Mouse (Mus musculus) right cerebral cortex, adult 18-20 months (tissue): ENCODE data around the gene Ryk.

ENCODE experiments used
- DNase-seq: peaks from one replicate; pipeline ENCODE4 v3.0.0; 2022; ENCODE audit warnings: mixed read lengths

Gene Ryk

DNA sequence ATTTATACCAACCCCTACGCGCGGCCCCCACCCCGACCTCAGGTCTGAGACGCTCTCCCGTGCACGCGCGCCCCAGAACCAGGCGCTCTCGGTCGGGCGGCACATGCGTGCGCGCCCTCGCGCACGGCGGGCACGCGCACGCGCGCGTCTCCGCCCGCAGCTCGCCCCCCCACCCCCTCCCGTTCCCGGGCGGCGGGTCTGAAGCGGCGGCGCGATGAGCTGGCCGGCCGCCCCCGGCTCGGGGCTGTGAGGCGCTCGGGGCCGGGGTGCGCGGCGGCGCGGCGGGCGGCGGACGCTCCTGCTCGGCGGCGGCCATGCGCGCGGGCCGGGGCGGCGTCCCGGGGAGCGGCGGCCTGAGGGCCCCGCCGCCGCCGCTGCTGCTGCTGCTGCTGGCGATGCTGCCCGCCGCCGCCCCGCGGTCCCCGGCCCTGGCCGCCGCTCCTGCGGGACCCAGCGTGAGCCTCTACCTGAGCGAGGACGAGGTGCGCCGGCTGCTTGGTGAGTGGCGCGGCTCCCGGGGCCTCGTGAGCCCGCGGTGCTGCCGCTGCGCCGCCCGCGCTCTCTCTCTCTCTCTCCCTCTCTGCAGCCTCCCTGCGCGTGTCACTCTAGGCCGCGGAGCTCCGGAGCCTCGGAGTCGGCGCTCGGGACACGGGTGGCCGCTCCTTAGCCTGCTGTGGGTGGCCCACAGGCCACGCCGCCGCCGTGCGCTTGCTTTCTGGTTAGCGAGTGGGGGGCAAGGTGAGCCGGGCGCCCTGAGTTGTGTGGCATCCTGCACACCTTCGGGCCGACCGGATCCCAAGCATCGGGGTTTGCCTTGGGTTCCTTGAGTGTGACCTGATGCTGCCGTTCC is at the start of gene Ryk:
Ryk (plus strand) TSS at position 176 of the 850 bp plus-strand sequence.
- peak; percentile 85 for DNase-seq

- DNase-seq, result no peak
These were observed 45.2 kb upstream of the Ryk start for GRCm38 (mm10) chr9:102789491-102789890.

- DNase-seq, result no peak
These were observed 42.9 kb upstream of the Ryk start for GRCm38 (mm10) chr9:102791845-102792244.

DNA sequence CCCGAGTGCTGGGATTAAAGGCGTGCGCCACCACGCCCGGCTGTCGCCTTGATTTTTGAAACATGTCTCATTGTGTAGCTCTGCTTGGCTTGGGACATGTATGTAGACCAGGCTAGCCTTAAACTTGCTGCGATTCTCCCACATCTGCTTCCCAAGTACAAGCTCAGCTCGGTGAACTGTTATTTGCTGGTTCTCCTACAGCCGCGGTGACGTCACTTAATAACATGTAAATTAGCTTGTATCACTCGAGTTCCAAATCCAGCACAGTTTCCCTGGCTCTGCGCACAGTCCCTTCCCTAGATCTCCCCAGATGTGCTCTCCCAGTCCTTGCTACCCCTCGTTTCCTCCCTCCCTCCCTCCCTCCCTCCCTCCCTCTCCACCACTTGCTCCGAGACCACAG is 41.9 kb upstream of the Ryk start:
- DNase-seq, result no peak

DNA sequence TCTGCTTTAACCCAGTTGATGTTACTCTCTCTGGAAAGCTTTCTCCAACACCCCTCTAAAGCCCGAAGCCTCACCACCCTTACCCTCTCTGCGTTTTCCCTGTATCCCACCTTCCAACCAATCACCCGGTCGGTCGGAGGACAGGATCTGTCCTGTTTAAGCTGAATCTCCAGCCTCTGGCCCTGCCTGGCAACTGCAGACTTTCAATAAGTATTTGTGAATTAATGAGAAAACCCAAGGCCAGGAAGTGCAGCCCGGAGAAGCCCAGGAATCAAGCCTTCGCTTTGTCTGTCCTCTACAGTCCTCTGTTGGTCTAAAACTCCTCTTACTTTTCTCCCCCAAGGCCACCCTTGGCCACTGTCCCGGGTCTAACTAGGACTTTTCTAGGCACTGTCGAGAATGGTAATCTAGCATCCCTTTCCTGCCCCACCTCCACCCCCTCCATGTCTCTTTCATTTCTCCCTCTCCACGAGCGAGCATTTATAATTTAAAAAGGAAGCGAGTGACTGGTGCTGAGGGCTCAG is 41.4 kb upstream of the Ryk start:
- DNase-seq, result no peak

GRCm38 (mm10) chr9:102798406-102798805 is 36.3 kb upstream of the Ryk start:
- DNase-seq, result no peak

- no peak for DNase-seq
These were observed 28.6 kb upstream of the Ryk start for GRCm38 (mm10) chr9:102806056-102806573.

- no peak for DNase-seq
These were observed 23.5 kb upstream of the Ryk start for GRCm38 (mm10) chr9:102811192-102811591.

DNA sequence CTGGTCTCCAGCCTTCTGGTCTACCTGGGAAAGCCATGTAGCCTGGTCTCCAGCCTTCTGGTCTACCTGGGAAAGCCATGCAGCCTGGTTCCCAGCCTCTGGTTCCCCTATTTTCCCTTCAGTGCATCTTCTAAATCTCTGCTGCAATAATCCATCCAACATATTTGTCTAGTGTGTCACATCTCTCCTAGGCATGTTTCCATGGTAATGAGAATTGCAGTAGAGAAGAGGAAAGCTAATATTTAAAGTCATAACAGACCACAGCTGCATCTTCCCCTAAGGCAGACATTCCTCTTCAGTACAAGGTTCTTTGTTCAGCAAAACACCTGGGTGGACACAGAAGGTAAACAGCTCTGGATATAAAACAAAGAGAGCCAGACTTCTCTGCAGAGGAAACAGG is 16.5 kb upstream of the Ryk start:
- DNase-seq, result no peak

DNA sequence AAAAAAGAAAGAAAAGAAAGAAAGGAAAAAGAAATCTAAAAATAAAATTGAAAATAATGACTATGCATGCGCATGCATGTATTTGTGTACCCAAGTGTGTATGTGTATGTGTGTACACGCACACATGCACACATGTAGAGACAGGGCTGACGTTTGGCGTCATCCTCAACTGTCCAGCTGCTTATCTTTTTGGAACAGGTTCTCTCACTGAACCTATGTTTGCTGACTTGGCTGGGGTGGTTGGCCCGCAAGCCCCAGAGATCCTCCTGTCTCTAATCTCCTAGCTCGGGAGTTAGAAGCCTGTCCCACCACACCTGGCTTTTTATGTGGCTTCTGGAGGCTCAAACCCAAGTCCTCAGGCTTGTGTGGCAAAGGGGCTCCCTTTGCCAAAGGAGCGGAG is 6.1 kb upstream of the Ryk start:
- no peak for DNase-seq

- no peak for DNase-seq
These were observed 3.2 kb upstream of the Ryk start for GRCm38 (mm10) chr9:102831541-102831940.

- DNase-seq, result no peak
These were observed 339 bp upstream of the Ryk start for GRCm38 (mm10) chr9:102834414-102834741.

DNA sequence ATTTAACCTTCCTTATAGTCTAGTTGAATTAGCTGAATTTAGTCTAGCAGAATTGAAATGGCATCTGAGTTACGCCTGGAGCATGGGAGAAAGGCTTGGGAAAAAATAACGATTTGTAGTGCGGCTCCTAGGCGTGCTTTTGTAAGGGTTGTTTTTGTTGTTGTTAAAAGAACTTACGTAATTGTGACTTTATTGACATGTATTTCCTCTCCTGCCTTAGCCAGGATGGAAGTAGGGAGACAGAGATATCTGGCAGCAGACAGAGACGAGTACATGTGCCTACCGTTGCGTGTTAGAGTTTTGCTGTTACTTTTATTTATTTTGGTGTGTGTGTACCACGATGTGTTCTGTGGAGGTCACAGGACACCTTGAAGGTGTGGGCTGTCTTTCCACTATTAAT is 1.6 kb downstream of the Ryk start:
- DNase-seq, result no peak

GRCm38 (mm10) chr9:102840792-102841778 is 6.4 kb downstream of the Ryk start:
- no peak for DNase-seq

DNA sequence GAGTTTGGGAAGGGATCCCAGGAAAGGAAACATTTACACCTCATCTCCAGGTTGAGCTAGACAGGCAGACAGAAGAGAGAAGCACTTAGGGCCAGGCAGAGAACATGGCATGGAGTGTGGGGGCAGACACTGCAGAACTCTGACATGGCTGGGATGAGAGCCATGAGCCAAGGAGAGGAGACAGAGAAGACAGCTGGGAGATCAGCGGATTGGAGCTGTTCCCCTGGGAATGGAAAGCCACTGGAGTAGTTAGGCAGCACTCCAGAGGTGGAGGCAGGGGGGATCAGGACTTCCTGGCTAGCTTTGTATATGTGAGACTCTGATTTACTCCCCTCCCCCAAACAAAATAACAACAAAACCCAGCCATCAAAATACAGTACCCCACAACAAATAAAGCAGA is 7.1 kb downstream of the Ryk start:
- DNase-seq, result no peak

DNA sequence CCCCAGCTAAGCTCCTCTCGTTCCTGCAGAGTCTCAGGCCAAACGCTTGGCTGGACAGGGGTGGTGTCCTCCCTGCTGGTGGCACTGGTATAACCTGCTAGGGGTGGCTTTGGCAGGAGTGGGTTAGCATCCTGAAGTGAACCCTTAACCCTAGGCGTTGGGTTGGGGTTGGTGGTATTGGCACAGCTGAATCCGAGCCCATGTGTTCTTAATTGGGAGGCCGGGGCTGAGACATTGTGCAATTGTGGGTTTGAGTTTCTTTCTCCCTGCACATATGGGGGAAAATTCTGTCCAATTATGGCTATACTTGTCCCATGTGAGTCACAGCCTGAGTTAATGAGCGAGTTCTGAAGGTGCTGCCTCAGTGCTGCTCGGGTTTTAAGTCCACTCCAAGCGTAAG is 7.8 kb downstream of the Ryk start:
- no peak for DNase-seq

- no peak for DNase-seq
These were observed 8.9 kb downstream of the Ryk start for GRCm38 (mm10) chr9:102843577-102843976.

DNA sequence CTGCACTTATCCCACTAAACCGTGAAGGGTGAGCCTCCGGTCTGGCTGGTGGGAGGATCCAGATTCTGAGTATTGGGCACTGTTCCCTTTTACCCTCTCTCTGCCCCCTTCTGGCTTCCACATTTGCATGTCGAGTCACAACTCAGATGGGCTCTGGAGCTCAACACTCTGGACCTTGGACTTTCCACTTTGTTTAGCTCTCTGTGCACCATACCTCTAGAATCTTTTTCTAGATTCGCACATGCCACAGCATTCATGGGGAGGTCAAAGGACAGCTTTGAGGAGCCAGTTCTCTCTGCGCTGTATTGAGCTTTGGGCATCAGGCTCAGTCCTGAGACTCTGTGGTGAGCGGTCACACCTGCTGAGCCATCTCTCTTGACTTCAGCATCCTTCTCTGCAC is 11.1 kb downstream of the Ryk start:
- no peak for DNase-seq

GRCm38 (mm10) chr9:102846348-102846747 is 11.6 kb downstream of the Ryk start:
- DNase-seq, result no peak

GRCm38 (mm10) chr9:102852076-102853022 is 17.6 kb downstream of the Ryk start:
- no peak for DNase-seq

DNA sequence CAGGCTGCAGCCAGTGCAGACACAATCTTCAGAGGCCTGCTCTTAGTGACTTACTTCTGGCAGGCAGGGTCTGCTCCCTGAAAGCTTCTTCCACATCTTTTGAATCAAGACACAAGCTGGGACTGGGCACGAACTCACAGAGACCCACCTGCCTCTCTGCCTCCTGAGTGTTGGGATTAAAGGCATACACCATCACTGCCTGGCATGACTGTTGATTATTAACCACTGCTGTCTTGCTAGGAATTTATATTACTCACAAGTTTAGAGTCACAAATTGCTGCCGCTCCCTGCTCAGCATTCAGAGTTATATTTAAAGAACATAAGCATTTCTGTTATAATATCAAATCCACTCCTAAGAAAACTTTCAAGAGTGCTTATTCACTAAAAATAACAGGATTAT is 23.1 kb downstream of the Ryk start:
- no peak for DNase-seq

DNA sequence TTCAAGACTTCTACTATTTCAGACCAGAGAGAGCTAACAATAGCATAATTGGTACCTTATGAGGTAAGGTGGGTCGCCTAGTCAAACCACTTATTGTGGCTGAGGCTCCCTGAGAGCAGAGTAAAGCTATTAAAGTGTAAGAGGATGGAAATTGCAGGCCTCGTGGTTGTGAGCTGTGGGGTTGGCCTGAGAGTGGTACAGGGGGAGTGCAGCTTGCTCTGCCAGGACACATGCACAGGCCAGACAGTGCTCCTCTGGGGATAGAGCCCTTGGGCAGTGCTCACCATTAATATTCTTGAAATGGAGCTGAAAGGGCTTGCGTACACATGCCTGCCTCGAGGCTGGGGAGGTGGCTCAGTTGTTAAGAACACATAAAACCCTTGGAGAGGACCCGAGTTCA is 23.6 kb downstream of the Ryk start:
- no peak for DNase-seq
